Mouse (Mus musculus) adrenal gland, postnatal 14 days (tissue): ENCODE results near the gene Smad3. TPM values are rescaled to one million over a fixed set of nuclear protein-coding genes. Genes with fewer than 3 reads are reported as not detected.
A peak's percentile ranks its signal among the peaks of the same experiment; 100 is the strongest.

Experiments used
- DNase-seq: peaks from one replicate; pipeline ENCODE4 v3.0.0; 2021; ENCODE audit warnings: mixed read lengths
- total RNA-seq: library from RNA; stranded (reverse); gene quantifications from 2 replicates; pipeline ENCODE4 v1.2.3, GENCODE M21; 2021

The Smad3 gene
- total RNA-seq, 1 experiment from 2014 or later: 26.5 TPM

GRCm38 (mm10) chr9:63772452-63772851 is 14.7 kb upstream of the Smad3 start:
- no peak for DNase-seq

- DNase-seq: no peak
Observed at GRCm38 (mm10) chr9:63771676-63772075, 13.9 kb upstream of the Smad3 start.

GRCm38 (mm10) chr9:63761367-63762094 is 3.7 kb upstream of the Smad3 start:
- peak; percentile 45 for DNase-seq

GRCm38 (mm10) chr9:63760783-63761182 is 3.0 kb upstream of the Smad3 start:
- no peak for DNase-seq

GRCm38 (mm10) chr9:63759973-63760722 is 2.4 kb upstream of the Smad3 start:
- DNase-seq: no peak

- peak; percentile 54 for DNase-seq
Observed at GRCm38 (mm10) chr9:63758641-63759391, 1.0 kb upstream of the Smad3 start.

- no peak for DNase-seq
Observed at GRCm38 (mm10) chr9:63757462-63757772, 377 bp downstream of the Smad3 start.

GRCm38 (mm10) chr9:63756581-63757461 is 973 bp downstream of the Smad3 start:
- DNase-seq: peak; percentile 49

GRCm38 (mm10) chr9:63755671-63756543 is 1.9 kb downstream of the Smad3 start:
- DNase-seq: no peak

- peak; percentile 50 for DNase-seq
Observed at GRCm38 (mm10) chr9:63754556-63755510, 3.0 kb downstream of the Smad3 start.

- DNase-seq: no peak
Observed at GRCm38 (mm10) chr9:63754039-63754438, 3.8 kb downstream of the Smad3 start.

GRCm38 (mm10) chr9:63753359-63753758 is 4.4 kb downstream of the Smad3 start:
- no peak for DNase-seq

- no peak for DNase-seq
Observed at GRCm38 (mm10) chr9:63752576-63752975, 5.2 kb downstream of the Smad3 start.

GRCm38 (mm10) chr9:63751325-63751724 is 6.5 kb downstream of the Smad3 start:
- no peak for DNase-seq

GRCm38 (mm10) chr9:63750360-63750974 is 7.3 kb downstream of the Smad3 start:
- no peak for DNase-seq

- DNase-seq: no peak
Observed at GRCm38 (mm10) chr9:63749296-63749915, 8.4 kb downstream of the Smad3 start.

GRCm38 (mm10) chr9:63747645-63748295 is 10.0 kb downstream of the Smad3 start:
- DNase-seq: peak; percentile 72

- DNase-seq: no peak
Observed at GRCm38 (mm10) chr9:63746980-63747379, 10.8 kb downstream of the Smad3 start.
